Mouse (Mus musculus) gastrocnemius, adult 18-20 months (tissue): ENCODE measurements at regions not wholly inside any gene's neighbourhood (a gene's known extent, or its start where the extent isn't known, plus 50 kb on each side); places are given as distances from the start of the nearest gene placed in this dataset.

Experiments
- DNase-seq: peaks from one replicate; pipeline ENCODE4 v3.0.0; 2021; ENCODE audit warnings: low spot score

DNA sequence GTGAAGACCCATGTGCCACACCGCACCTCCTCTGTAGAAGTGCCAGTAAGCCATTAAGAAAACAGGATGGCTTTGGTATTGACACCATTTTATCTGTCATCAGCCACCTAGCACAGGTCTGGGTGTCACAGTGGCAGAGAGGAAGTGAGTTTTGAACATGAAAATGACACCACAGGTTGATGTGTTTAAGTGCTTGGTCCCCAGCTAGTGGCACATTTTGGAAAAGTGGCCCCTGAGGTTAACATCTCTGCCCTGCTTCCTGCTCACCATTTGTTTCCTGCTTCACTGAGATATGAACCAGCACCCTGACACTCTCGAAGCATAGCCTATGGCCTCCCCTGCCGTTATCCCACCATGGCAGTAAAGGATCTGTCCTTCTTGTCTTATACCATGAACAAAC, 297.4 kb upstream of the Id2 start:
- DNase-seq: no peak

DNA sequence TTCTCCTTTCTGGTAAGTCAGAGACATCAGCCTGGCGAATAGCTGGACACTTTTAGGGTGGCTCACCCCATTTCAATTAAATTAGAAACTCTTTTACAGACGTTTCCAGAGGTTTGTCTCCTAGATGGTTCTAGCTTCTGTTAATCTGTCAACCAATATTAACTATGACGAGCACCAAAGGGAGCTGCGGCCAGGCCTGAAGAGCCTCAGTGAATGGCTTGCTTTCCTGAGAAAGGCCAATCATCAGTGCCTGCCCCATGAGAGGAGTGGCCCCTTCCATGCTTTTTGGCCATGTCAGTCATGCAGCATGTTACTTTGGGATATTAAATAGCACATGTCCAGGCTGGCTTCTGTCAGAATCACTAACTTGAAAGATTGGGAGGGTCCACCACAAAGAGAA, 296.6 kb upstream of the Id2 start:
- DNase-seq: no peak

DNA sequence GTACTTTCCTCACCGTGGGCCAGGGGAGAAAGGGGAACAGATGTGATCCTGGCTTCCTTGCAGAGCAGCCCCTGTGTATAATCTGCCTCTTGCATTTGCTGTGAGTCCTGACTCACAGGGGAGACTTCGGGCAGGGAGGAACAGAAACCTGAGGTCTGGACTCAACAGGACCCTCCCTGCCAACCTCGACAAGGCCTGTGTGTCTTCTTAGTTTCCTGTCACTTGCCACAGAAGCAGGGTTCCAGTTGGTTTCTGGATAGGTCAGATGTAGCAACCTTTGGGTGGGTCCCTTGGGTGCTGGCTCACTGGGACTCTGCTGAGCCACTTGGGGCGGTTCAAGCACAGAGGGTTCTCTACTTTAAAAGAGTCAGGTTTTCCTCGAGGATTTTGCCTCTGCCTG, 292.3 kb upstream of the Id2 start:
- DNase-seq: no peak

DNA sequence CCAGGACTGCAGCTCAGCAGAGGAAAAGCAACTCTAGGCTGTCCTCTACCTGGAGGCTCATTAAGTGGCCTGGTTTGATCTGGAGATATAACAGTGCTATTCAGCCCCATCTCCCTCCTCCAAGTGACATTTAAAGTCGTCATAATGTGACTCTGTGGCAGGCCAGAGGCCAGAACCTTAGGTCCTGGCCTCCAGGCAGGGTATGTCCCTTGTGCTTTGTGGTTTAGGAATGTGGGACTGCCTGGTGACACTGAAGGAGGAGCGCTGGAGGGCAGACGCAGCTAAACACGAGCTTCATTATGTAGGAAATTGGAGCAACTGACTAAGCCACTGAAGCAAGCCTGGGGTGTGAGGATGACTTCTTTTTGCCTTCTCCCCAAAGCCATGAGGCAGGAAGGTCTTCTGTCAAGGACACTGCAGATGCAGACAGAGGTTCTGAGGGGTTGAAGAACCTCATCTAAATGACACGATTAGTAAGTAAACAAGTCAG, 290.9 kb upstream of the Id2 start:
- no peak for DNase-seq

DNA sequence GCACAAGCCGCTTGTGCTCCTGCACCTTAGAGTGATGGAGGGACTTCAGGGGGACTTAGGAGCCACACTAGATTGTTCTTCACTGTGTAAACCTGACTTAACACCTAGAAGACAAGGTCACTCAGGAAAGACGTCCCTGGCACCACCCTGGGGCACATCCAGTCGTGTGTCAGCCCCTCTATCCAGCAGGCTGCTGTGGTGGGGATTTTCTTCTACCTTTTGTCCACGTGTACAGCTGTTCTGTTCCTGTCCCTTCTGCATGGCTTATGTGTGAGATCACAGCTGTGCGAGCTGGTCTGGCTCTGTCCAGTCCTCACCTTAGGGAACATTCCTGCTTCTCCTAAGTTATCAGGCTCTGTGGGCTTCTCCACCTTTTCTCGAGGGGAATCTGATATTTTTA, 286.0 kb upstream of the Id2 start:
- no peak for DNase-seq

DNA sequence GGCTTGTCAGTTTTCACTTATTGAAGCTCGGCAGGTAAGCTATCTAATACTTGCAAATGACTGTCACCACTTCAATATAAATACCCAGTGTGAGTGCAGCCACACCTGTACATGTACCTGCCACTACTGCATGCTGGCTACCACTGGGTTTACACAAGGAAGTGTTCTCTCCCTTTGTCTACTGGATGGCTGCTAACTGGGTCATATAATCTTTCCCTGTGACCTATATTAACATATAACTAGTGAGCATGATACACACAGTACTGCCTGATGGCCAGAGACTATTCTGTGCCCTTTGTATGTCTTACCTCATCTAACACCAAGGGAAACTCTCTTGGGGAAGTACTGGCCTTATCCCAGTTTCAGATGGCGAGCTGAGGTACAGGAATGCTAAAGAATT, 285.5 kb upstream of the Id2 start:
- no peak for DNase-seq

DNA sequence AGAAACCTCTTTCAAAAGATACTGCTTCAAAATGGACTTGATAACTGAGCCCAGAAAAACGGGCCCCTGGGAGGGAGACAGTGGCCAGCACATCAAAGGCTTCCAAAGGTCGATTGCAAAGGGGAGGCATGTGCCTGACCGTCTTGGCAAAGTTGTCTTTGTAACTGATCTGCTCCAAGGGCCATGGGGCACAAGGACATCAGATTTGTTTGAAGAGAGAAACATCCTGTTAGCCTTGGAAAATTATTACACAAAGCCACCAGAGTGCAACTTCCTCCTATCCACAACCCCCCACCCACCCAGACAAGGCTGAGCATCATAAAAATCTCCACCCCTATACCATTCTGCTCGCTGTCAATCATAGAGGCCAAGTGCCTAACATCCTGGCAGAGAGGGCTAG, 284.7 kb upstream of the Id2 start:
- no peak for DNase-seq

DNA sequence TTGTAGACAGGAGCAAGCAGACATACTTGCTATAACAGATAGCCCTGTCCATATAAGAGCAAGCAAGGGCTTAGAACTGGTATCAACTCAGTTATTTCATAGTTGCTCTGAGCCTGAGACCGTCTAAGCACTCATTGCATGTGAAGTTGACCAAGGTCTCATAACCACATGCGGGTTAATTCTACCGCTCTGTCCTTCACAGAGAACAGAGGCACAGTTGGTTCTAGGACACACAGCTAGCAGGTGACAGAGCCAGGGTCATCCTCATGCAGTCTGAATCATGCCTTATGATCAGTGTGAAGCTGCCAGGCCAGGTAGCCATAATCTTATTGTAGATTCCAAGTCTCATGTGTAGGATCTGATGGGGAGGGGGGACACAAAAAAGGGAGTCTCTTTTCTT, 283.1 kb upstream of the Id2 start:
- no peak for DNase-seq

DNA sequence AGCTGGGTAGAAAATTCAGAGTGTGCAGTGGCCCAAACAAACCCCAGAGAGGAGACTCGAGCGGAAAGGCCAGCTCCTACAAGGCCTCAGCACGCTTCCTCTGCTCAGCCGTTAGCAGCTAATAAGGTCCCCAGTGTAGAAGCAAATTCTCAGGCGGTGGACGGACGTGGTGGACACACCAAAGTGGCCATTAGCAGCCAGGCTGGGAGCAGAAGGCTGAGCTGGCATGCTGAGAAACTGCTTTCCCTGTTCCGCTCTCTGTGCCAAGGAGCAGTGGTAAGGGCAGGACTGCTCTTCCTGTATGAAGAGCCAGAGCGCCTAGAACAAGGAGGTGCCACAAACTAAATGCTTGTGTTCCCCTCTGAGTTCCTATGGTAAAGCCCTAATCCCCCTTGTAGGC, 282.1 kb upstream of the Id2 start:
- DNase-seq: no peak

DNA sequence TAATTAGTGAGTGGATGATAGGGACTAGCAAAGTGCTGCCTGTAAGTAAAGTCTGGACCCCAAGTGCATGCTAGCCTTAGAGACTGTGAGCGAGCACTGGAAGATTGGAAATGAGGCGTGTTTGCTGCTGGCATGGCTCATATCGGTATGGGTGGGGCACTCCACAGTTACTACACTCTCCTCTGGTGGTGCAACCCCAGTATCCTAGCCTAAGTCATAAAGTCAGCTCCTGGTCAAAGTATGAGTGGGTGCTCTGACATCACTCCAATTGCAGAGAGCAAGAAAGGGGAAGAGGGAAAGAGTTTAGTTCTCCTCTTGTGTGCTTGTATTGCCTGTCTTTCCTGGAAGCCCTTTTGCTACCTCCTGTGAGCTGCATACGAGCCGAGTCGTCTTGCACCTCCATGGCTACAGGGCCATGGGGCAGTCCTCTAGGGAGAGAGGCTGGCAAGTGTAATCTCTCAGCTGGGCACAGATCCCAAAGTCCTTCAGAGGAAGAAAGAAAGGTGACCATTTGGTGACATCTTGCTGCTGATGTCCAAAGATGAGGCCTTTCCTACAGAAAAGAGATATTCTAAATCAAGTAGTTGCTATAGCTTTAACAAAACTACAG, 281.2 kb upstream of the Id2 start:
- DNase-seq: no peak

DNA sequence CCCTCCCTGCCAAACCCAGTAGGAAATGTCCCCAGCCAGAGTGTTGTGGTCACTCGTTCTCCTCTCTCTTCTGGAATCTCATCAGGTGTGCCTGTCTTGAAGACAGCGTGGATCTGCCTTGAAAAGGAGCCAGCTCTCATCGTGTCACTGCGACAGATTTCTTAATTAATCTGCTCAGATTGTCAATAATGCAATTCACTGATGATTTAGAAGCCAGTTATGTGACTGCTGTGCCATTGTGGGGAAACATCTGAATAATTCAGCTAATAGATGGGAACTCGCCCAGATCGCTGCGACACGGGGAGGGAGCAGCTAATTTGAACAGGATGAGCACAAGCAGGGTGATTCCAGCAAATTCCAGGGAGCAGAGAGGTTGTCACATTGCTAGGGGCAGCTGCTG, 279.5 kb upstream of the Id2 start:
- DNase-seq: no peak

DNA sequence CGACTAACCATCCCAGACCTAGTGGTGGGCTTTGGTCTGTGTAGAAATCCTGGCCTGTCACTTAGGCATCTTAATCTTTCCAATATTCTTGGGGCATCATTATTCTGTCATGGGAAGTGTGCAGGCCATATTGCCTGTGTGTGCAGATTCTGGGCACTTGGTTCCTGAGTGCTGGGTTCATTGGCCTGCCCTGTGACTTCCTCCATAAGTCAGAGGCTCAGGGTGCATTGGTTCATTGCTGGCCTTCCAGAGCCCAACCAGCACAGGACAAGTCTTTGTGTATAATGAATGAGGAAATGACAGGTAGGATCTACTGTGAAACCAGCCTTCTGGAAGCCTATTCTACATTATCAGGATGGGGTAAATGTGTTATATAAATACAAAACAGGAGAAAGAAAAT, 270.6 kb upstream of the Id2 start:
- no peak for DNase-seq

DNA sequence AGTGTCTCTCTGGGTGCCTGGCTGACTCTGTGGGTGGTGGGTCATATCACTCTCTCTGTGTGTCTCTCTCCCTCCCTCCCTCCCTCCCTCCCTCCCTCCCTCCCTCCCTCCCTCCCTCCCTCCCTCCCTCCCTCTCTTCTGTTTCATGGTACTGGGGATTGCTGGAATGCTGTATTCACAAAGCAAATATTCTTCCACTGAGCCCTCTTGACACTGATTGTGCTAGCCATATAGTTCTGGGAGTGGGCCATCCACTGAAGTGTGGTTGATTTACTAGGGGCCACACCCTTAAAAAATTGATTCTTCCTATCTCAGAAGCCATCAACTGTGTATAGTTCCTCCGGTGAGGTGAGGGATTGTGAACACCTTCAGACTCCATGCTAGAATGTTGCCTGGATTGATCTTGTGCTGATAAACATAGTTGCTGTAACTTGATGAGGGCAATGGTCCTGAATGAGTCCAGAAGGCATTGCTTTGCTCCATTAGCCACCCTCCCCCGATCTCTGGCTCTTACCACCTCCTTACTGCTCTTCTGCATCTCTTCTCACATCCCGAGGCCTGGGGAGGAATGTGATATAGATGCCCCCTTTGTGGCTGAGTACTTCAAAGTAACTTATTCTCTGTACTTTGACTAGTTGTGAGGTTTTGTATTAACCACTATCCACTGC, 268.8 kb upstream of the Id2 start:
- no peak for DNase-seq

DNA sequence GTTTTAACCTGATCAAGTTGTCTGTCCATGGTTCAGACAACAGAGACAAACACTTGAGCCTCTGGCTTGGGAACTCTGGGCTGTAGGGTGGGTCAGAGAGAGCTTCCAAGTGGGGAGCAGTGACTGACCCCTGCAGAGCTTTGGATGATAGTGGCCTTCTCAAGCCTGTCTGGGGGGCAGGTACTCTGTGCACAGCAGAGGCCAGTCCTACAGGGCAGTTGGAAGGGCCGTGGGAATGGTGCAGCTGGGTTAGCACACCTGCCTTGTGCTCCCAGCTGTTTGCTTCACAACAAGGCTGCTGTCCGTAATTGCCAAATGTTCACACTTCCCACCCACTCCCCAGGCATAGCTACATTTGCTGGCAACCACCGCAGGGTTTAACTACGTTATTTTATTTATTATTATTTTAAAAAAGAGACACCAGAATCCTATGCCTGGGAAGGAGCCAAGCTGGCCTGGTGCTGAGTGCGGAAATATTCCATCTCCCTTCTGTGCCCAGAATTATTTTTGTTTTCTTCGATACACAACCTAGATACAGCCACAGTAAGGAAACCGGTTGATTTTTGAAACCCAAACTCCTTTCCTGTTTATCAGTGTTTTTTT, 268.1 kb upstream of the Id2 start:
- no peak for DNase-seq

DNA sequence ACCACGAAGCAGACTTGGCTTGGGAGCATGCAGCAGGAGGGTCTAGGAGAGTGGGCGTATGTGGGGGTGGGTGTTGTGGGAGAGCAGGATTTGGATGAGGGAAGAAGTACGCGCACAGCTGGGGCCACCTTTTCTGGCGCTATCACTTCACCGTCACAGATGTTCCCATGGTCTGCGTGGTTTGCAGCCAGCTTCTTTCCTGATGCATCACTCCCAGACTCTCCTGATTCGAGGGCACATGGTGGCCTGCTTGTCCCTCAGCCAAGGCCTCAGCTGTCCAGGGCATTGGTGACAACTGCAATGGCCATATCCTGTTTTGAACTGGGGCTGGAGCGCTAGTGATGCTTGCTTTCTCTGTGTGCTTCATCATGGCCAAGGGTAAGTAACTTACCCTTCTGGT, 266.9 kb upstream of the Id2 start:
- no peak for DNase-seq

DNA sequence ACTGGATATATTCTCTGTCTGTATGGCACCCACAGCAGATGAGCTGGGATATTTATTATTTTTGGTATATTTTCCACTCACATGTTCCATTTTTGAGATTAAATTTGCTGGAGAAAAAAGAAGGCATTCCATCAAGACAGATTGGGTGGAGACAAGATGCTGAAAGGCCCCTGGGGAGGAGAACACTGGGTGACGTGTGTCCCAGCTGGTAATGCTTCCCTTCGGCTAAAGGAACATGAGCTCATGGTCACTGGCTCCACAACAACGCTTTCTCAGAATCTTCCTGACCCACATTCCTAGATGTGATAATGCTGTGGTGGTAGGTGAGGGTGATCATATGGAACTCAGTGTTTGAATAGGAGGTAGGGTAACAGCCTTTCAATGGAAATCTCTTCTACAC, 266.4 kb upstream of the Id2 start:
- no peak for DNase-seq

DNA sequence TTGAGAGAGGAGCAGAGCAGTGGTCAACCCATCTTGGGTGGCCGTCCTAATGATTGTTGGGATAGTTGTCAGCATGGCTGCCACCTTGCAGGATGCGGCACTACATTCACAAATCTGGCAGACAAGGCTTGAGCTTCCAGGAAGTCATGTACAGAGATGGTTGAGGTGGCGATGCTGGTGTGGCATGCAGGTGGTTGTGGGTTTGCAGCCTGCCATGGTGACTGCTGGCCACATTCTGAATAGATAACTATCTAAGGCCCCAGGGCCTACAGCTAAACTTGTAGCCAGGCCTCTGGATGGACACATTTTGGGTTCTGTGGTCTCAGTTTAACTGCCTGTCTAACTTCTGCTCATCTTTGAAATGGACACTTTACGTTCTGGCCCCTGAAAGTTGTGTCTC, 265.8 kb upstream of the Id2 start:
- DNase-seq: no peak

DNA sequence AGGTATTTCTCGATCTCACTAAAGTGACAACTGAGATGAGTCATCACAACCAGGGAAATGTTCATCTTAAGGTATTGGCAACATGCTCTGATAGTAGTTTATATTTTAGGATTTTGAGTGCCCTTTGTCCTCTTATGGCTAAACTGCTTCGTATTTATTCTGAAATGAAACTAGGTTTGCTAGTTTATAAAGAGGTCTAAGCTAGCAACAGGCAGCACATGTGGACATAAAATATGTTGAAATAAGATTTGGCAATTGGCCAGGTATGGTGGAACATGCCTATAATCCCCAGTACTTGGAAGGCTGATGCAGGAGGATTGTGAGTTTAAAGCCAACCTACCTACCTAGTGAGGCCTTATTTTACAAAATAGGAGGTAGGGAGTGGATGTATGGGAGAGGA, 263.8 kb upstream of the Id2 start:
- DNase-seq: no peak

DNA sequence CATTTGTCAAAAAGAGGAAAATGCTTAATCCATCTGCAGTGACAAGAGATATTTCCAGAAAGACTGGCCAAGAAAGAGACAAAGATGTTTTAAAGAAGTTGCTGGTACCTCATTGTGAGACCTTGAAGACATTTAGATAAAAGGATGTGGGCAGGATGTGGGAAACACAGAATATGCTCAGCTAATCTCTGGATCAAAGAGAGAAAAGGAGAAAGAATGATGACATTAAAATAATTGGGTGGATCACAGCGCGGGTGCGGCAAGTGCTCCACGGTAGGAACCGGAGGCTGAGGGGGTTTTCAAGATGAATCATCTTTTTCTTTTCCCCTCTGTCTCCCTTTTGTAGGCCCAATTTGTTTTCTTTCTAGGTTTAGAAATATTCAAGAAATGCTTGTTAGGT, 263.0 kb upstream of the Id2 start:
- DNase-seq: no peak

DNA sequence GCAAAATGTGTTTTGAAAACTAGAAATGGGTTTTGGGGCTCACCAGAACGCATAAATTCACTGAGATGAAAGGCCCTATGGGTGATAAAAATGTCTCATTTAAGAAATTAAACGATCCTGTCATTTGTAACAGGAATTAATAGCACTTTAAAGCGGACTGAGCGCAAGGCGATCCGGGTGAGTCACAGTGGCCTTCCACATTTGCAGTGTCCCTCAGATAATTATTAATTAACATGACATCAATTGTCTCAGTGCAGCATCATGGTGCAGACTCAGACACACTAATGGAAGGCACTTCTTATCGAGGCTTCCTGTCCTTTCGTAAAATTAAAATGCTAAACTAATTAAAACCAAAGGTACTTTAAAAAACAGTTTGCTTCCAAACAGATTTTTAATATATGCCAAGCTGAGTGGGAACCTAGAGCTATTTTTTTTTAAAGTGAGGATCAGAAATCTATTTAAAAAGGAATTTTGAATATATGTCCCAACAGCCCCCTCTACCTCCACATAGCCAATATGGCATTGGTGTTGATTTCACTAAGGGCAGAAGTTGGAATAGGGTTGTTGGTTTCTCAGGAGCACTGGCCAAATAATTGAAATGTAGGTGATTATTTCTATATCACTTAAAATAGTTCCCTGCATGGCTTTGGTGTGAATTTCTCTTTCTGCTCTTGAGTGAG, 262.0 kb upstream of the Id2 start:
- DNase-seq: no peak

DNA sequence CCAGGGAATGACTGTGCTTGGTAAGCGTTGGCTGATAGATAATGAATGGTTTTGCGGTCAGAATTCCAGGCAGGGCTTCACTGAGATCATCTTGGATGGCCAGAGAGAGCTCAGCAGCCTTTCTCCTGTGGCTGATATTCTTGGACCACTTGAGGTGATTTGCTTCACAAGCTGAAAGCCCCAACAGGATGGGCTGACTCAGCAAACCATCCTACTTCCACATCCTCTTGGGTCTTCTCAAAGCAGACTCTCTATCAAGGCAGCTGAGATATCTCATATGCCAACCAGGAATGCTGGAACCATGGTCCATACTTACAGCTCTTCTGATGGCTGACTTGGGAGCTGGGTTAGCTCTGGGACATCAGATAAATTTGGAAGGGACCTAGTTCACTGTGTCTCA, 259.8 kb upstream of the Id2 start:
- no peak for DNase-seq

DNA sequence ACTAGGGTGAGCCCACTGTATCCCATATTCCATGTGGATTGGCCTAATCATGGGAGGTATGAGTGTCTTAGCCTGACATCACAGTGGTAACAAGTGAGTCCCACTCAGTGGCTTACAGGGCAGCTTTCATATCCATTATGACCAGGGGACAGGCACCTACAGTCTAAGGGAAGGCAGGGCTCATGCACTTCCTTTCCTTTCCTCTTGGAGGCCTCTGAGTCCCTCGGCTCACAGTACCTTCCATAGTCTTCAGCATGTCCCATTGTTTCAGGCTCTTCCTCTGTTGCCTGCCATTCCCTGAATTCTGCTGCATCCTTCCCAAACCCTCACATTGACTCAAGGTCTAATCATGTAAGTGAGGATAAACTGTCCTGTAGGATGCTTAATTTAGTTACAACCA, 258.3 kb upstream of the Id2 start:
- DNase-seq: no peak

DNA sequence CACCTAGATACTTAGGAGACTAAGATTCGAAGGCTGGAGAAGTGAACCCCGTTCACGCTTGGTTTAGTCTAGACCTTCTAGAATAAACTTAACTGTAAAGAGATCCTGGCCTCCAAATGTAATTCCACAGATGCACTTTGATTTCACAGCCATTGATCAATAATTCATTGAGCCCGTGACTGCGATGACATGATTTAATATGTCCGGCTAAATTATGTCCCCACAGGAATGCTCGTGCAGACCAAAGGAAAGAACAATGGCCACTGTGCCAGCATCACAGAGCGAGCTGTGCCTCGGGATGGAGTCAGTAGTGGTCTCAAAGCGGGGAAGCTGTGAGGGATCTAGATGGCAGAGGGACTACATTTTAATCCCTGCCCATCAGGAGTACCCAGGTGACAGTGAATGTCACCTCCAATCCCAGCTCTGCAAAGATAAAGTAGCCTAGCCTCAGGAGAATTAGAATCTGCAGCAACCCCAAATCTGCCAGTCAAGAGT, 256.5 kb upstream of the Id2 start:
- DNase-seq: no peak
